Mouse (Mus musculus) activated CD4-positive, CD25-positive, alpha-beta regulatory T cell, adult 9 weeks (primary cell): ENCODE data around the gene Rbm25. TPM values are rescaled to one million over a fixed set of nuclear protein-coding genes. Genes with fewer than 3 reads are reported as not detected.

Experiments used
- polyA plus RNA-seq: library from polyadenylated mRNA; unstranded; fragments of 100-300 nt; shearing (Covaris generic); gene quantifications from one replicate; pipeline ENCODE4 v1.2.1, GENCODE M21; 2017

Gene Rbm25
- polyA plus RNA-seq = 381 TPM

DNA sequence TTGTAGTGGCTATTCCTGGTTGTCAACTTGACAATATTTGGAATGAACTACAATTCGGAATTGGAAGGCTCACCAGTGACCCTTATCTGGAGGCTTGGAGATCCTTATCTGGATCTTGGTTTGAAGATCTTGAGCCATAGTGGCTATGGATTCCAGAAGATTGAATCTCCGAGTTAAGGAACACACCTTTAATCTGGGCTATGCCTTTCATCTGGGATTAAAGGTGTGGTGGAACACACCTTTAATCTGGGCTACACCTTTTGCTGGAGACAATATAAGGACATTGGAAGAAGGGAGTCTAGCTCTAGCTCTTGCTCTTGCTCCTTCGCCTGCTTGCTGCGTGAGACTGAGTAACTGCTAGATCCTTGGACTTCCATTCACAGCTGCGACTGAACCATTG lies at the start of gene Rbm25:
Rbm25 (plus strand) TSS at position 301 of the 400 bp plus-strand sequence.

DNA sequence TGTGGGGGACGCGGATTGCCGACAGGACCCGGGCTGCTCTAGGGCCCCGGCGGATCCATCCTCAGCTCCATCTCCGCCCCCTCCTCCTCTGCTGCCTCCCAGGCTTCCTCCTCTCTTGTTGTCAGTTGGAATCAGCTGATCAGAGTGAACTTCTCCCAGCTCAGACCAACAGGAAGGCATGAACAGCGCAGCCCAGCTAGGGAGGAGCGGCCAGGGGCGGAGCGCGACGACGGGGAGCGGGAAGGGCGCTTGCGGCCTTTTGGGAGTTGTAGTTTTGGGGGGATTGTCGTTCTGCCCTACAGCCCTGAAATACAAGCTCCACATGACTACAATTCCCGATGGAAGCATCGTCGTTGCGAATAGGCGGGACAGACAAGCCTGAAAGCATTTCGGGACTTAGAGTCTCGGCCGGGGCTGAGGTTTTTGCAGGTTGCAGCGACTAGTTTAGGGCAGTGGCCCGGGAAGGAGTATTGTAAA lies 34.0 kb upstream of the Rbm25 start, which contains the start of gene Zfyve1:
Zfyve1 (minus strand) TSS at position 198 of the 477 bp plus-strand sequence.

DNA sequence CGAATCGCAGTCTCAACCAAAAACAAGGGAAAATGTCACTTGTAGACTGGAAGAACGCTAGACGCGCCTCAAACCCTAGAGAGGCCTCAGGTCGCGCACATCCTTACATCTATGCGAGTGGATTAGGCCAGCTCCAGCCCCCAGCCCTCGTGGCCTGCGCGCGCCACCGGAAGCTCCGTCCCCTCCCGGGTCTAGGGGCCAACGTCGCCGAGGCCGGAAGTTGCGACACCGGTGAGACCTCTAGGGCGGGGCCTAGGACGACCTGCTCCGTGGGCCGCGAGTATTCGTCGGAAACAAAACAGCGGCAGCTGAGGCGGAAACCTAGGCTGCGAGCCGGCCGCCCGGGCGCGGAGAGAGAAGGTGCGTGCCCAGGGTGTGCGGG lies 56.9 kb downstream of the Rbm25 start, which contains the start of gene Psen1:
Psen1 (plus strand) TSS at position 219 of the 382 bp plus-strand sequence.

Other genes with a start within 250 kb of the Rbm25 start
- not detected for gene Dpf3, start 143.5 kb upstream of the Rbm25 start, polyA plus RNA-seq
- gene Dcaf4, start 110.8 kb upstream of the Rbm25 start, polyA plus RNA-seq = 27.8 TPM
- gene Zfyve1, start 34.0 kb upstream of the Rbm25 start, polyA plus RNA-seq = 13.4 TPM
- 129 TPM for gene Psen1, start 56.9 kb downstream of the Rbm25 start, polyA plus RNA-seq
- gene Papln, start 132.4 kb downstream of the Rbm25 start, polyA plus RNA-seq = not detected